Mouse (Mus musculus): Measurements from ENCODE around the gene Kdm6b. TPM values are rescaled to one million over a fixed set of nuclear protein-coding genes. Genes with fewer than 3 reads are reported as not detected.

Kdm6b gene
- polyA plus RNA-seq, 1 experiment from 2014 or later = 4.8 TPM

DNA sequence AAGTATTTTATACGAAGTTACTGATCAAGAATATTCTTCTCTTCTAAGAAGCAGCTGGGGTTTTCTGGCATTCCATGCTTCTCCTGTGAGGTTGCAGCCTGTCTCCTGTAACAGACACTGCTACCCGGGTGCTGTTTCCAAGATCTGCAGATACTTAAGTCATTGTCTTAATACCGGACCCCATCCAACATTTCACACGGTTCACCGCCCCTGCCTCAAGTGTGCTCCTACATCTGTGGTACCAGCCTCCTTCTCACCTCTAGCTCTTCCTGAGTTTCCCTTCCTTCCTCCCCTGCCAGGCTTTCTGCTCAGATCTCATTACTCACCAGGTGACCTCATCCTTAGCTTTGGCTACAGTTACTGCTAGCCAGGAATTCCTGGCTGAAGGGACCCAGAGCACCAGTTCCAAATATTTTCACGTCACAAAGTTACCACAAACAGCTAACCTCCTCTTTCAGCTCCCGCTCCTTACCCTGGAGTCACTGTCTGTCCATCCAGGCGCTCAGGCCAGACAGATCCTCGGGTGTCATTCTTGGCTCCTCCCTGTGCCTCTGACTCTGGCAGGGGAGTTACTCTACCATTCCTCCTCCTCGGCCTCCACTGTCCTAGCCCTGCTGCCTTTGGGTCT lies 30.9 kb downstream of the Kdm6b start:
- Histone ChIP-seq H3K4me2 (no peak overlapping the region), H3K4me1 (replicated peaks) (peaks cover 12% of the 10 kb centered on the region), H3K9me3 (replicated peaks) (no peaks in the 10 kb centered on the region), H3K27ac (no peak overlapping the region), H3K36me3 (no peaks in the 10 kb centered on the region), H3K4me3 (replicated peaks) (no peak overlapping the region), H3K27me3 (no peaks in the 10 kb centered on the region), H3K9ac (no peak overlapping the region)
- DNase-seq = no peak
- ATAC-seq (ENCODE audit: low read depth) = no peak
- 73% methylated on average over 10 of the region's 10 CpGs for WGBS (ENCODE audit: insufficient replicate concordance)

GRCm38 (mm10) chr11:69381356-69381755 lies 32.1 kb downstream of the Kdm6b start:
- DNase-seq = no peak
- Histone ChIP-seq H3K4me1 (replicated peaks) (peaks cover 23% of the 10 kb centered on the region), H3K9me3 (replicated peaks) (no peaks in the 10 kb centered on the region), H3K27me3 (no peaks in the 10 kb centered on the region), H3K36me3 (no peaks in the 10 kb centered on the region), H3K27ac (no peak overlapping the region), H3K4me3 (replicated peaks) (no peak overlapping the region), H3K9ac (no peak overlapping the region), H3K4me2 (no peak overlapping the region)
- ATAC-seq (ENCODE audit: low read depth) = no peak
- WGBS (ENCODE audit: insufficient replicate concordance) = 74% methylated on average over 6 of the region's 6 CpGs

GRCm38 (mm10) chr11:69379600-69379999 lies 33.9 kb downstream of the Kdm6b start:
- DNase-seq (no peak), ATAC-seq (ENCODE audit: low read depth) (peak; percentile 55; the same call in 1 of the 2 replicates)
- Histone ChIP-seq H3K4me2 (no peak overlapping the region), H3K27me3 (no peaks in the 10 kb centered on the region), H3K9me3 (replicated peaks) (no peaks in the 10 kb centered on the region), H3K9ac (no peak overlapping the region), H3K4me1 (replicated peaks) (peaks cover 29% of the 10 kb centered on the region), H3K27ac (peak overlapping the region; percentile 36; the same call in 1 of the 2 replicates), H3K36me3 (no peaks in the 10 kb centered on the region), H3K4me3 (replicated peaks) (no peak overlapping the region)
- WGBS (ENCODE audit: insufficient replicate concordance) = 37% methylated on average over 3 of the region's 3 CpGs

DNA sequence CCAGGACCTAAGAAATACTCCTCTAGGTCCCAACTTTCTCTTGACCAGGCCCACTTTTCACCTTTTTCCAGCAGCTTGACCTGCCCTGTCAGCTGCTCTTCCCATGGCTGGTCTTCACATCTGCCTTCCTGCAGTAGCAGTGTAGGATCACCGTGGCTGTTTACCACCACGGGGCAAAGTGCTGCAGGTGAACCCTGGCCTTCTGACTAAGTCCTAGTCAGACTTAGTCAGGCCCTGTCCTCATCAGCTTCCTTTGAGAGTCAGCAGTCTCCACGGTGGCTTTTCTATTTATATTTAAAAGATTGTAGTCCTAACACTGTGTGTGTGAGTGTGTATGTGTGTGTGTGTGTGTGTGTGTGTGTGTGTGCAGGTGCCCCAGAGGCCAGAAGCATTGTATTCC lies 35.7 kb downstream of the Kdm6b start:
- no peaks in the 10 kb centered on the region for H3K9me3 ChIP-seq (replicated peaks)
- no peak overlapping the region for H3K9ac ChIP-seq
- peaks cover 47% of the 10 kb centered on the region for H3K4me1 ChIP-seq (replicated peaks)
- WGBS (ENCODE audit: insufficient replicate concordance) = 63% methylated on average over 3 of the region's 3 CpGs
- H3K4me3 ChIP-seq (replicated peaks) = no peak overlapping the region
- H3K36me3 ChIP-seq = no peaks in the 10 kb centered on the region
- no peak overlapping the region; the same call in 1 of the 2 replicates for H3K4me2 ChIP-seq
- no peaks in the 10 kb centered on the region for H3K27me3 ChIP-seq
- ATAC-seq (ENCODE audit: low read depth) (no peak), DNase-seq (no peak)
- peak overlapping the region; percentile 31 for H3K27ac ChIP-seq

GRCm38 (mm10) chr11:69375646-69376045 lies 37.8 kb downstream of the Kdm6b start:
- H3K27ac ChIP-seq = no peak overlapping the region
- peaks cover 68% of the 10 kb centered on the region for H3K4me1 ChIP-seq (replicated peaks)
- H3K36me3 ChIP-seq = no peaks in the 10 kb centered on the region
- H3K27me3 ChIP-seq = peaks cover 11% of the 10 kb centered on the region; the same call in 1 of the 2 replicates
- ATAC-seq (ENCODE audit: low read depth) = no peak
- no peak overlapping the region for H3K9ac ChIP-seq
- DNase-seq = no peak
- H3K9me3 ChIP-seq (replicated peaks) = no peaks in the 10 kb centered on the region
- H3K4me3 ChIP-seq (replicated peaks) = no peak overlapping the region
- no peak overlapping the region for H3K4me2 ChIP-seq
- WGBS (ENCODE audit: insufficient replicate concordance) = 74% methylated on average over 4 of the region's 4 CpGs

- peaks cover 72% of the 10 kb centered on the region for H3K4me1 ChIP-seq (replicated peaks)
- peak overlapping the region; percentile 69 for H3K4me2 ChIP-seq
- no peaks in the 10 kb centered on the region for H3K9me3 ChIP-seq (replicated peaks)
- ATAC-seq (ENCODE audit: low read depth) (peak; percentile 98), DNase-seq (peak; percentile 72)
- H3K9ac ChIP-seq = peak overlapping the region; percentile 70
- H3K4me3 ChIP-seq (replicated peaks) = peak overlapping the region; percentile 47
- H3K27me3 ChIP-seq = peaks cover 28% of the 10 kb centered on the region
- peak overlapping the region; percentile 91 for H3K27ac ChIP-seq
- 59% methylated on average over 16 of the region's 16 CpGs for WGBS (ENCODE audit: insufficient replicate concordance)
- no peaks in the 10 kb centered on the region for H3K36me3 ChIP-seq
Measured at GRCm38 (mm10) chr11:69373223-69373965, 40.1 kb downstream of the Kdm6b start.

GRCm38 (mm10) chr11:69372780-69373170 lies 40.7 kb downstream of the Kdm6b start:
- Histone ChIP-seq H3K27me3 (peaks cover 34% of the 10 kb centered on the region), H3K36me3 (no peaks in the 10 kb centered on the region), H3K4me3 (replicated peaks) (peak overlapping the region; percentile 47), H3K27ac (peak overlapping the region; percentile 91), H3K9me3 (replicated peaks) (no peaks in the 10 kb centered on the region), H3K4me1 (replicated peaks) (peaks cover 78% of the 10 kb centered on the region), H3K4me2 (peak overlapping the region; percentile 69), H3K9ac (peak overlapping the region; percentile 70; the same call in 1 of the 2 replicates)
- DNase-seq (no peak), ATAC-seq (ENCODE audit: low read depth) (no peak)
- 48% methylated on average over 3 of the region's 3 CpGs for WGBS (ENCODE audit: insufficient replicate concordance)

GRCm38 (mm10) chr11:69372056-69372779 lies 41.3 kb downstream of the Kdm6b start:
- 37% methylated on average over 12 of the region's 12 CpGs for WGBS (ENCODE audit: insufficient replicate concordance)

DNA sequence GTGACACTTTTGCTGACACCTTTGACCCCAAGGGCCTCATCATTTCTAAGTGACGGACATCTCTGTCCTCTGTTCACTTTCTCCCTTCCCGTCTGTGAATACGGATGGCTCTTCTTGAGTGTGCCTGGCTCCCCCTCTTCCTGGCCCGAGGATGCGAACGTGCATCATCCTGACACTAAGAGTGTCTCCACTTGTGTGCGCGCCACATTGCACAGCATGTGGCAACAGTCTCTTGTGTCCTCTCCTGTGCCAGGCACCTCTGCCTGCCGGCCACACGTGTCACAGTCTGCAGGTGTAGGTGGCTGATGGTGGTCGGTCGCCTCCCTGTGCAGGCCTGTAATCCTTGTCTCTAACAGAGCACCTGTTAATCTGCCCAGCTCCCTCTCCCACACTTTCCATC lies 41.9 kb downstream of the Kdm6b start:
- Histone ChIP-seq H3K4me3 (replicated peaks) (peak overlapping the region; percentile 47; the same call in 1 of the 2 replicates), H3K4me2 (peak overlapping the region; percentile 69), H3K9ac (peak overlapping the region; percentile 24; the same call in 1 of the 2 replicates), H3K4me1 (replicated peaks) (peaks cover 78% of the 10 kb centered on the region), H3K9me3 (replicated peaks) (no peaks in the 10 kb centered on the region), H3K27me3 (peaks cover 46% of the 10 kb centered on the region), H3K27ac (peak overlapping the region; percentile 91), H3K36me3 (no peaks in the 10 kb centered on the region)
- DNase-seq (no peak), ATAC-seq (ENCODE audit: low read depth) (no peak)
- 72% methylated on average over 12 of the region's 12 CpGs for WGBS (ENCODE audit: insufficient replicate concordance)

More at GRCm38 (mm10) chr11:69372056-69372779, 41.3 kb downstream of the Kdm6b start:
- H3K4me1 ChIP-seq (replicated peaks) = peaks cover 78% of the 10 kb centered on the region
- ATAC-seq (ENCODE audit: low read depth) (no peak), DNase-seq (no peak)
- no peaks in the 10 kb centered on the region for H3K36me3 ChIP-seq
- H3K27ac ChIP-seq = peak overlapping the region; percentile 91
- H3K9me3 ChIP-seq (replicated peaks) = no peaks in the 10 kb centered on the region
- peak overlapping the region; percentile 69 for H3K4me2 ChIP-seq
- H3K27me3 ChIP-seq = peaks cover 39% of the 10 kb centered on the region
- peak overlapping the region; percentile 47 for H3K4me3 ChIP-seq (replicated peaks)
- peak overlapping the region; percentile 24 for H3K9ac ChIP-seq

DNA sequence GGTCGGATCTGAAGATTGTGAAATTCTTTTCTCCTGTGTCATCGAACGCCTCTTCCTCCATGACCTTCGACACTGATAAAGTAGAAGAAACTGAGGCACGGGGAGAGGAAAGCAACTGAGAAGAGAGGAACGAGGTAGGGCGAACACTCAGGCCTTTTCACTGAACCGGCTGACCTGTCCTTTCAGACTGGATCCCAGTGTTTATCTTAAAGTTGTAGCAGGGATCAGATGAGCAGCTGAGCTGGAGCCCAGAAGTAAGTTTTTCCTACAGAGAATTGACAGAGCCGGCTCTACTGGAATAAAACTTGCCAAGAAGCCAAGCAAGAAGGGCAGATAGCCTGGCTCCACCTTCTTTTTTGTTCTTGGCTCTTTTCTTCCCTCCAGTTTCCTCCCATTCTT lies 42.7 kb downstream of the Kdm6b start:
- Histone ChIP-seq H3K9me3 (replicated peaks) (no peaks in the 10 kb centered on the region), H3K4me2 (peak overlapping the region; percentile 18; the same call in 1 of the 2 replicates), H3K4me1 (replicated peaks) (peaks cover 81% of the 10 kb centered on the region), H3K4me3 (replicated peaks) (no peak overlapping the region), H3K27ac (peak overlapping the region; percentile 91), H3K9ac (peak overlapping the region; percentile 5; the same call in 1 of the 2 replicates), H3K27me3 (peaks cover 54% of the 10 kb centered on the region), H3K36me3 (no peaks in the 10 kb centered on the region)
- no peak for ATAC-seq (ENCODE audit: low read depth)
- WGBS (ENCODE audit: insufficient replicate concordance) = 37% methylated on average over 9 of the region's 9 CpGs
- DNase-seq = no peak

Measured in liver, embryonic 13.5 days (tissue).